Mouse (Mus musculus) cerebellum, adult 8-10 months (tissue): Measurements from ENCODE around the gene Ptpn13.

Experiments
- DNase-seq: peaks from one replicate; pipeline ENCODE4 v3.0.0; 2022

The Ptpn13 gene

GRCm38 (mm10) chr5:103460903-103461302, 35.9 kb downstream of the Ptpn13 start:
- DNase-seq = no peak

- no peak for DNase-seq
These were observed 38.7 kb downstream of the Ptpn13 start for GRCm38 (mm10) chr5:103463661-103464219.

DNA sequence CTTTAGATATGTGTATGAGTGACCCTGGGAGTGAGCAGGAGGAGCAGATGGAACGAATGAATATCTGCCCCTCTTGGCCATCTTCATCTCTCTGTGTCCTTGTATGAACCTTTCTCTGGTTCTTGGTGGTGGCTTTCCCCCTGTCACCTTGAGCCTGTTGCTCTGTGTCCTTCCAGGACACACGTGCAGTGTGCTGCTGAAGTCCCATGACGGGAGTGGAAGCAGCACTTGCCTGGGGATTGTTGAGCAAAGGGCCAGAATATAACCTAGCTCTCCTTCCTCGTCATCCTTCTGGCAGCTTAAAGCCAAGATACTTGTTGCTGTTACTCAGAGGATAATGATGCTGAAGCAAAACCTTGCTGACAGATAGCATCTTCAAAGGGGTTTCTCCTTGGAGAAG, 39.3 kb downstream of the Ptpn13 start:
- no peak for DNase-seq

DNA sequence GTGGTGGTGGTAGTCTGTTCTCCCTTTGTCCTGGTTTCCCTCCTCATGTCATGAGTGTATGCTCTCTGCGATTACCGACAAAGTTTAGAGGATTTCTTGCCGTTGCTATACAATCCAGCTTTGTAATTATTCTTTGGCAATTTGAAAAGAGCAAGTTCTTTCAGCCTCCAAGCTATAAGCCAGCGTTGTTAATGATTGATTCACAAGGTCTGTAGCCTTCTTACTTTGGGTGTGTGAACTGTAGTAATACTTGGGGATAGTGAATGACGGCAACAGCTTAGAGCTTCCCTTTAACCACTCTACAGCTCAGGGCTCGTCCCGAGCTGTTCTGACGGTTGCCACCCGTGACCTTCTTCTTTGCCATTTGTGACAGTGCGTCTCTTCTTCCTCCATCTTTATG, 39.8 kb downstream of the Ptpn13 start:
- no peak for DNase-seq

DNA sequence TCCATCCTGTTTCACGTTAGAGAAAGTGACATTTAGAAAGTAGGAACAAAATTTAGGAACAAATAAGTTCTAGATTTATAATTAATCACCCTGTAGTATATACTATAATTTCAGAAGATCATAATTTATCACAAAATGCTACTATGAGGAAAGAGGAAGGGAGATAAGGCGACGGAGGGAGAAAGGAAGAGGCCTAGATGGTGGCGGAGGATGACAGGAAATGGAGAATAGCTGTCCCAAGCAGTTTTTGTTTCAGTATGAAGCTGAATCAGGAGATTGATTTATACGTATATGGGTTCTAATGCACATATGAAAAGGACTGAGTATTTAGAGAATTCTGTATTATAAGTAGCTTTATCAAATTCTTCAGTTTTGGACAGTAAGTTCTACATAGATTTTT, 47.7 kb downstream of the Ptpn13 start:
- DNase-seq = no peak

- no peak for DNase-seq
These were observed 48.6 kb downstream of the Ptpn13 start for GRCm38 (mm10) chr5:103473467-103474096.

GRCm38 (mm10) chr5:103474259-103474658, 49.3 kb downstream of the Ptpn13 start:
- no peak for DNase-seq

DNA sequence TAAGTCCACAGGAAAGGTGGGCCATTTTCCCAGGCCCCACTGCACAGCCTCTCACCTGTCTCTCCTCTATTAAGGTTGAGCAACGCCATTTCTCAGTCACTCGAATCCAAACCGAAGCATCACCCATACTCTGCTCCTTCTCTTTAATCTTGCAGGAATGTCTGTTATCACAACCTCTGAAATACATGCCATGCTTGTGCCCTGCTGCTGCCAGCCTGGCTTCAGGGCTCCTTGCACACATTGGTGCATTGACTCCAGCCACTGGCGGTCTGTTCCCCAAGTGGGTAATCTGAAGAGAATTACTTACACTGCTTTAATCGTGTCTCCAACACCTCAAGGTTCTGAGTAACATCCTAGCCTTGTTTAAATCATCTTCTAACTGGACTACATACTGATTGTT, 50.5 kb downstream of the Ptpn13 start:
- no peak for DNase-seq

GRCm38 (mm10) chr5:103479503-103479902, 54.5 kb downstream of the Ptpn13 start:
- no peak for DNase-seq

- no peak for DNase-seq
These were observed 56.2 kb downstream of the Ptpn13 start for GRCm38 (mm10) chr5:103481222-103481621.

GRCm38 (mm10) chr5:103487001-103487400, 62.0 kb downstream of the Ptpn13 start:
- DNase-seq = no peak

GRCm38 (mm10) chr5:103490964-103491363, 66.0 kb downstream of the Ptpn13 start:
- no peak for DNase-seq

- no peak for DNase-seq
These were observed 66.8 kb downstream of the Ptpn13 start for GRCm38 (mm10) chr5:103491788-103492187.

GRCm38 (mm10) chr5:103497061-103497460, 72.1 kb downstream of the Ptpn13 start:
- no peak for DNase-seq

GRCm38 (mm10) chr5:103497480-103497879, 72.5 kb downstream of the Ptpn13 start:
- no peak for DNase-seq

DNA sequence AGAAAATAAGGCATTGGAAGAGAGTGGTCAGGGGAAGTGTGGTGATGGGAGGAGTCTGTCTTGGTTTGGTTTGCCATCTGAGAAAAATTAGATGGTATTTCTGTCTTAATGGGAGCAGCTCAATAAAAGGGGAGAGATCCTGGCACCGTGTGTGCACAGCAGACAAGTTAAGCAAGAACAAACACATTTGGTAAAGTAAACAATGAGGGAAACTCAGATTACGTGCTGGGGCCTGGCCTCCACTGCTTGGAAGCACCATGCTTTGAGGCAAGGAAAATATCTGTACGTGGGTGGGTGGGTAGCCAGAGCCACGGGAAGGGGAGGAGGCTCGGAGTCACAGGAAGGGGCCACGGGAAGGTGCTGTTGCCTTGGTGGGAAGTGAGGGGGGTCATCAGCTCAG, 74.3 kb downstream of the Ptpn13 start:
- no peak for DNase-seq

GRCm38 (mm10) chr5:103501076-103501475, 76.1 kb downstream of the Ptpn13 start:
- no peak for DNase-seq

- no peak for DNase-seq
These were observed 76.8 kb downstream of the Ptpn13 start for GRCm38 (mm10) chr5:103501839-103502238.

DNA sequence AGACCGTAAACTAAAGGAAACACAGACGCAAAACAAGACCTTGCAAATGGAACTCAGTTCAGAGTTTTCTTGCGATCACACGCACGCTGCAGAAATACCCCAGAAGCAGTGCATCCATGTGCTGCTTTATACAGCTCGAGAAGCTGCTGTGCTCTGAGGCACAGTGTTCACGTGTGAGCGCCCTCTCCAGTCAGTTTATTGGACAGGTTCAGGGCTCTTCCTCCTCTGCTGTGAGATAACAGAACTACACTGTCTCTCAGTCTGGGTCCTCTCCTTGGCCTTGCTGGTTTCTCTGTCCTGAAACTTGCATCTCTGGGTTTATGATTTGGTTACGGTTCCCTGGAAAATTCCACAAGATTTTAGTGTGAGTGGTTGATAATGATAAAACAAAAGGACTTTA, 88.2 kb downstream of the Ptpn13 start:
- DNase-seq = no peak

- no peak for DNase-seq
These were observed 89.4 kb downstream of the Ptpn13 start for GRCm38 (mm10) chr5:103514441-103514840.

- no peak for DNase-seq
These were observed 90.9 kb downstream of the Ptpn13 start for GRCm38 (mm10) chr5:103515876-103516275.

GRCm38 (mm10) chr5:103516555-103516954, 91.6 kb downstream of the Ptpn13 start:
- DNase-seq = no peak

- DNase-seq = no peak
These were observed 92.6 kb downstream of the Ptpn13 start for GRCm38 (mm10) chr5:103517641-103518040.

- no peak for DNase-seq
These were observed 93.9 kb downstream of the Ptpn13 start for GRCm38 (mm10) chr5:103518797-103519468.

DNA sequence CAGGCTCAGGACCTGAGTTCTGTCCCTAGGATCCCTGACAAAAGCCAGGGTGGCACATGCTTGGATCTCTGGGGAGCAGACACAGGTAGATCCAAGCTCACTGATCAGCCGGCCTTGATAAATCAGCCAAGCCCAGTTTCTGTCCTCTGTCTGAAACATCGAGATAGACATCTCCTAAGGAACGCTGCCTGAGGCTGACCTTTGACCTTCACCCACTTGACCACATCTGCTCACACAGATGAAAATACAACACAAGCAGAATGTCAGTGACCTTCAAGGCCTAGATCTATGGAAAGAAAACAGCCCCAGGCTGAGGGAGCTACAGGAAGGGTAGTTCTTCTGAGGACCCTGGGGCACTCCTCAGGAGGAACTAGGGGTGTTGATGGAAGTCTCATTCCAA, 97.4 kb downstream of the Ptpn13 start:
- DNase-seq = no peak
